Comparison of ENCODE assay signal across 9 mouse cellular contexts in genomic region chr11:117283889-117284450, GRCm38 (mm10).
DNase-seq lines count a peak whose midpoint lies in the region; ATAC-seq and TF ChIP-seq lines count a peak whose summit lies in the region.
"Had no signal": no experiment of that assay in that cellular context is flagged by ENCODE, and none has a peak within 500 bp of the region (broad histone marks: within the 10 kb centered on the region; RNA-seq: fewer than 3 reads in every experiment).

No protein-coding gene starts in this region.

- intact Hi-C loops in heart, adult 2 months (cut with DNase I), result loop anchor here (2.0 kb wide), 1 partner anchor 29 kb away; no protein-coding TSS in a partner anchor

- TF ChIP-seq EP300 in heart, adult 2 months (IDR thresholded peaks at IDR 0.05; ENCODE audit: insufficient read depth, low read depth, low read length), result 0 out of 2 replicates have a peak, but pooled peaks have one; percentile 10

- H3K27me3 ChIP-seq in heart, adult 2 months (ENCODE audit: control insufficient read depth, insufficient read depth, low read length), result no peaks in the 10 kb centered on the region
- H3K27me3 ChIP-seq in lung, embryonic 16.5 days (ENCODE audit: control insufficient read depth, insufficient read depth, low read depth, low read length), result no peaks in the 10 kb centered on the region
- H3K27me3 ChIP-seq in hindbrain, postnatal 0 days (ENCODE audit: insufficient read depth, low read length), result no peaks in the 10 kb centered on the region
- H3K27me3 ChIP-seq in small intestine, adult 2 months (ENCODE audit: control insufficient read depth, insufficient read depth, low read length), result no peaks in the 10 kb centered on the region

- peak overlapping the region; percentile 17; the same call in 1 of the 2 replicates for H3K9ac ChIP-seq in heart, adult 2 months (ENCODE audit: low read depth, low read length)
- no peak overlapping the region for H3K9ac ChIP-seq in lung, embryonic 16.5 days (ENCODE audit: low read length)
- no peak overlapping the region for H3K9ac ChIP-seq in hindbrain, postnatal 0 days (replicated peaks; ENCODE audit: low read length)

- TF ChIP-seq POLR2A in heart, adult 2 months (IDR thresholded peaks at IDR 0.05; ENCODE audit: insufficient read depth, low read depth, low read length), result no peak
- TF ChIP-seq POLR2A in lung, adult 2 months (IDR thresholded peaks at IDR 0.05; ENCODE audit: borderline replicate concordance, extremely low read depth, low read depth, low read length), result no peak
- no peak for TF ChIP-seq POLR2A in small intestine, adult 2 months (IDR thresholded peaks at IDR 0.05; ENCODE audit: low read depth, low read length)

- ATAC-seq in lung, embryonic 16.5 days (ENCODE audit: low read depth), result peak; percentile 23; the same call in 1 of the 2 replicates
- no peak for ATAC-seq in hindbrain, postnatal 0 days

- no peaks in the 10 kb centered on the region for H3K36me3 ChIP-seq in heart, adult 2 months (ENCODE audit: control insufficient read depth, insufficient read depth, low read length)
- H3K36me3 ChIP-seq in lung, embryonic 16.5 days (ENCODE audit: control insufficient read depth, insufficient read depth, low read length), result peaks cover 5% of the 10 kb centered on the region; the same call in 1 of the 2 replicates
- no peaks in the 10 kb centered on the region for H3K36me3 ChIP-seq in hindbrain, postnatal 0 days (ENCODE audit: insufficient read depth, low read length)
- H3K36me3 ChIP-seq in small intestine, adult 2 months (ENCODE audit: control insufficient read depth, insufficient read depth, low read length), result no peaks in the 10 kb centered on the region

- no peak overlapping the region for H3K4me2 ChIP-seq in lung, embryonic 16.5 days (ENCODE audit: low read depth, low read length)
- no peak overlapping the region for H3K4me2 ChIP-seq in hindbrain, postnatal 0 days (ENCODE audit: low read depth, low read length)

- 45% methylated on average over 6 of the region's 6 CpGs for WGBS in heart, adult 2 months
- 41% methylated on average over 6 of the region's 6 CpGs for WGBS in lung, embryonic 16.5 days
- 54% methylated on average over 6 of the region's 6 CpGs for WGBS in lung, adult 2 months
- 78% methylated on average over 6 of the region's 6 CpGs for WGBS in hindbrain, postnatal 0 days
- 78% methylated on average over 6 of the region's 6 CpGs for WGBS in small intestine, adult 2 months

- peaks cover 28% of the 10 kb centered on the region for H3K4me1 ChIP-seq in heart, adult 2 months (ENCODE audit: control insufficient read depth, insufficient read depth, low read length)
- peaks cover 57% of the 10 kb centered on the region for H3K4me1 ChIP-seq in lung, embryonic 16.5 days (replicated peaks; ENCODE audit: control insufficient read depth, insufficient read depth, low read length)
- H3K4me1 ChIP-seq in lung, adult 2 months (ENCODE audit: control insufficient read depth, insufficient read depth, low read length), result peaks cover 13% of the 10 kb centered on the region
- peaks cover 11% of the 10 kb centered on the region; the same call in 1 of the 2 replicates for H3K4me1 ChIP-seq in hindbrain, postnatal 0 days (ENCODE audit: insufficient read depth, low read length)
- H3K4me1 ChIP-seq in small intestine, adult 2 months (ENCODE audit: control insufficient read depth, insufficient read depth, insufficient read length, low read length), result peaks cover 31% of the 10 kb centered on the region

- H3K4me3 ChIP-seq in heart, adult 2 months, result no peak overlapping the region
- H3K4me3 ChIP-seq in lung, embryonic 16.5 days (ENCODE audit: low read length), result no peak overlapping the region
- H3K4me3 ChIP-seq in lung, adult 2 months (replicated peaks; ENCODE audit: extremely low read depth, low read depth, low read length), result no peak overlapping the region
- no peak overlapping the region for H3K4me3 ChIP-seq in hindbrain, postnatal 0 days (ENCODE audit: low read length)
- H3K4me3 ChIP-seq in small intestine, adult 2 months (ENCODE audit: low read depth, low read length), result no peak overlapping the region

- no peaks in the 10 kb centered on the region; the same call in 1 of the 2 replicates for H3K79me2 ChIP-seq in heart, adult 2 months (replicated peaks; ENCODE audit: control insufficient read depth, insufficient read depth, low read length)

- H3K27ac ChIP-seq in heart, adult 2 months, result peak overlapping the region; percentile 78
- peak overlapping the region; percentile 61; the same call in 1 of the 2 replicates for H3K27ac ChIP-seq in lung, embryonic 16.5 days (ENCODE audit: low read length)
- H3K27ac ChIP-seq in hindbrain, postnatal 0 days, result peak overlapping the region; percentile 65; the same call in 1 of the 2 replicates
- H3K27ac ChIP-seq in small intestine, adult 2 months (ENCODE audit: insufficient read depth, low read depth, low read length), result peak overlapping the region; percentile 13; the same call in 1 of the 2 replicates

- no peak for DNase-seq in heart, adult 2 months
- DNase-seq in heart, postnatal 4 days, result no peak
- no peak for DNase-seq in lung, adult 2 months
- DNase-seq in hindbrain, postnatal 0 days (ENCODE audit: low spot score), result no peak
- no peak for DNase-seq in T-cell, adult 2 months (ENCODE audit: low spot score)
- DNase-seq in gastrocnemius, postnatal 4 days (ENCODE audit: low spot score in 2 of 2), result no peak
- DNase-seq: thymus, adult 18-20 months had no signal

- no peak for TF ChIP-seq CTCF in heart, adult 2 months (IDR thresholded peaks at IDR 0.05)
- TF ChIP-seq CTCF in lung, adult 2 months (IDR thresholded peaks at IDR 0.05; ENCODE audit: insufficient read depth, low read length), result no peak
- no peak for TF ChIP-seq CTCF in hindbrain, postnatal 0 days (IDR thresholded peaks at IDR 0.05; ENCODE audit: low read depth)
- no peak for TF ChIP-seq CTCF in small intestine, adult 2 months (IDR thresholded peaks at IDR 0.05; ENCODE audit: extremely low read depth, insufficient read length, insufficient replicate concordance, low read depth, low read length)

- no peaks in the 10 kb centered on the region for H3K9me3 ChIP-seq in lung, embryonic 16.5 days (ENCODE audit: control insufficient read depth, low read length)
- H3K9me3 ChIP-seq in hindbrain, postnatal 0 days (ENCODE audit: low read length), result no peaks in the 10 kb centered on the region

Comparison
In these comparisons a context has a peak if more than half of its experiments do, and no peak if none do; other contexts are left out.
1. H3K27ac ChIP-seq: peak in every context shown above with its lines; median percentile 78 in heart, adult 2 months; 65 in hindbrain, postnatal 0 days; 61 in lung, embryonic 16.5 days; 13 in small intestine, adult 2 months.